Mouse (Mus musculus) heart, postnatal 25 days (tissue): ENCODE results near the gene Rrp1b. TPM values are rescaled to one million over a fixed set of nuclear protein-coding genes. Genes with fewer than 3 reads are reported as not detected.

Experiments
- DNase-seq: peaks from one replicate; pipeline ENCODE4 v3.0.0; 2022; ENCODE audit warnings: low spot score
- intact Hi-C: fragments of 180-260 bp; cut with DNase I; formaldehyde crosslinking; loops from one replicate; pipeline ENCODE4 v1.15.1; 2025
- total RNA-seq, 2 experiments: library from RNA; stranded (reverse); gene quantifications; 2 replicates each; pipeline ENCODE4 v1.2.3; 2021

Gene Rrp1b
- total RNA-seq, 2 experiments from 2014 or later: 8.6 to 8.8 TPM

DNA sequence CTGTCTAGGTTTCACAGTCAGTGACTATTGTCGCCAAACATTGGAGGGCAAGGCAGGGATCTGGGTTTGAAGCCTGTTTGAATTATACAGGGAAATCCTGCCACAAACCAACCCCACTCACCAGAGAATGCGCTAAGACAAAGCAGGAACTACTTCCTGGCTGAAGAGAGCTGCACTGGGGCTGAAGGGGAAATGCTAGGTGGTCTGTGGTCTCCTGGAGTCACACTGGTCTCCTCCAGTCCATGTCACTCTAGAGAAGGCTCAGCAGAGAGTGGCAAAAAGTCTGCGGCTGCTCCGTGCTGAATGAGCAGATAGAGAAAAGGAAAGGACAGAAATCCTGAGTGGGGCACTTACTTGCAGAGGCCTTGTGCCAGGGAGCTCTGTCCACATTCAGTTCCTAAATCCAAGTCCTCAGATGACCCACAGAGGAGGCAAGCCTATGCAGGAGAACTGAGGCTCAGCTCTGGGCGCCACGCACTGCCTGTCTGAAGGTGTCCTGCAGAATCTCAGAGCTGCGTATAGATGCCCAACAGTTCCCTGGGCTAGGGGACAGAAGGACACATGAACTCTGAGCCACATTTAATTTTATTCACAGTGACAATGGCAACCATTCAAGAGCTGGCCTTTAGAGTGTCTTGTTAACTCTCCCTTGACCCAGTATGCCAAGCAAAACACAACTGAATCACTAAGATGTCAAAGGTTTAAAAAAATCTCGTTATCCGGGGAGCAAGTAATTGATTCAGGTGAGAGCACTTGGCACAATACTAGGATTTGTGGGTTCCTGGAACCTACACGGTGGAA lies 75.3 kb downstream of the Rrp1b start:
- intact Hi-C loops: no loop called here
- DNase-seq: no peak

Other genes with a start within 250 kb of the Rrp1b start
- gene Sik1, start 180.3 kb upstream of the Rrp1b start, total RNA-seq: 10 to 100 TPM; 18.7 to 29.0 TPM
- 1 to 10 TPM in 1 of 2 experiments, under 1 TPM in 1; 0.75 to 1.4 TPM for gene Hsf2bp, start 249 bp downstream of the Rrp1b start, total RNA-seq
- 10 to 100 TPM; 23.4 to 31.1 TPM for gene Notch3, start 130.8 kb downstream of the Rrp1b start, total RNA-seq
- 1 to 10 TPM; 1.3 TPM for gene Ephx3, start 153.4 kb downstream of the Rrp1b start, total RNA-seq
- 10 to 100 TPM; 50.9 to 57.5 TPM for gene Brd4, start 248.6 kb downstream of the Rrp1b start, total RNA-seq